Mouse (Mus musculus) heart, postnatal 0 days (tissue): ENCODE results near the gene Ddx19b.

Experiments used
- CTCF ChIP-seq: IDR thresholded peaks from 2 replicates; pipeline ENCODE4 v1.5.1; 2016; ENCODE audit warnings: antibody characterized with exemption, control low read depth, low read depth
- EP300 ChIP-seq: IDR thresholded peaks from 2 replicates; pipeline ENCODE4 v1.6.1; 2016; ENCODE audit warnings: antibody characterized with exemption, low read depth

- no peak for TF ChIP-seq CTCF
- TF ChIP-seq EP300, result no peak
These were observed 72.3 kb downstream of the Ddx19b start for GRCm38 (mm10) chr8:110959071-110959780.
